Mouse (Mus musculus) right cerebral cortex, postnatal 4 days (tissue): ENCODE measurements around the gene Ptch2.

Experiments used
- DNase-seq: peaks from one replicate; pipeline ENCODE4 v3.0.0-alpha.2; 2022

The Ptch2 gene

GRCm38 (mm10) chr4:117131198-117131597 lies 35.3 kb downstream of the Ptch2 start:
- DNase-seq: no peak

- no peak for DNase-seq
Observed at GRCm38 (mm10) chr4:117131890-117132793, 36.3 kb downstream of the Ptch2 start.

GRCm38 (mm10) chr4:117132794-117133143 lies 36.9 kb downstream of the Ptch2 start:
- no peak for DNase-seq

- DNase-seq: no peak
Observed at GRCm38 (mm10) chr4:117133366-117133796, 37.5 kb downstream of the Ptch2 start.

GRCm38 (mm10) chr4:117133817-117134600 lies 38.1 kb downstream of the Ptch2 start, which contains the start of gene Plk3:
Gene Plk3 (minus strand): TSS chr4:117133963.
- DNase-seq: peak; percentile 94

GRCm38 (mm10) chr4:117134601-117134995 lies 38.7 kb downstream of the Ptch2 start:
- no peak for DNase-seq

GRCm38 (mm10) chr4:117136034-117136433 lies 40.2 kb downstream of the Ptch2 start:
- DNase-seq: no peak

- DNase-seq: no peak
Observed at GRCm38 (mm10) chr4:117138295-117139216, 42.7 kb downstream of the Ptch2 start.

- no peak for DNase-seq
Observed at GRCm38 (mm10) chr4:117139217-117139612, 43.3 kb downstream of the Ptch2 start.

GRCm38 (mm10) chr4:117140613-117141012 lies 44.7 kb downstream of the Ptch2 start:
- no peak for DNase-seq

GRCm38 (mm10) chr4:117143023-117143422 lies 47.1 kb downstream of the Ptch2 start:
- DNase-seq: no peak

GRCm38 (mm10) chr4:117145248-117145647 lies 49.4 kb downstream of the Ptch2 start:
- no peak for DNase-seq

GRCm38 (mm10) chr4:117146176-117146575 lies 50.3 kb downstream of the Ptch2 start:
- peak; percentile 82 for DNase-seq

GRCm38 (mm10) chr4:117148047-117148713 lies 52.3 kb downstream of the Ptch2 start:
- DNase-seq: no peak

GRCm38 (mm10) chr4:117148815-117149214 lies 52.9 kb downstream of the Ptch2 start:
- no peak for DNase-seq

GRCm38 (mm10) chr4:117149291-117150211 lies 53.7 kb downstream of the Ptch2 start:
- DNase-seq: no peak

GRCm38 (mm10) chr4:117150212-117150733 lies 54.4 kb downstream of the Ptch2 start:
- no peak for DNase-seq

GRCm38 (mm10) chr4:117151416-117151815 lies 55.5 kb downstream of the Ptch2 start:
- DNase-seq: no peak

GRCm38 (mm10) chr4:117152714-117153113 lies 56.8 kb downstream of the Ptch2 start:
- DNase-seq: no peak

- peak; percentile 43 for DNase-seq
Observed at GRCm38 (mm10) chr4:117155020-117155791, 59.3 kb downstream of the Ptch2 start.
